Mouse (Mus musculus) heart, postnatal 0 days (tissue): ENCODE measurements around the gene Optc.

Source experiments
- CTCF ChIP-seq: IDR thresholded peaks from 2 replicates; pipeline ENCODE4 v1.5.1; 2016; ENCODE audit warnings: antibody characterized with exemption, control low read depth, low read depth
- EP300 ChIP-seq: IDR thresholded peaks from 2 replicates; pipeline ENCODE4 v1.6.1; 2016; ENCODE audit warnings: antibody characterized with exemption, low read depth

DNA sequence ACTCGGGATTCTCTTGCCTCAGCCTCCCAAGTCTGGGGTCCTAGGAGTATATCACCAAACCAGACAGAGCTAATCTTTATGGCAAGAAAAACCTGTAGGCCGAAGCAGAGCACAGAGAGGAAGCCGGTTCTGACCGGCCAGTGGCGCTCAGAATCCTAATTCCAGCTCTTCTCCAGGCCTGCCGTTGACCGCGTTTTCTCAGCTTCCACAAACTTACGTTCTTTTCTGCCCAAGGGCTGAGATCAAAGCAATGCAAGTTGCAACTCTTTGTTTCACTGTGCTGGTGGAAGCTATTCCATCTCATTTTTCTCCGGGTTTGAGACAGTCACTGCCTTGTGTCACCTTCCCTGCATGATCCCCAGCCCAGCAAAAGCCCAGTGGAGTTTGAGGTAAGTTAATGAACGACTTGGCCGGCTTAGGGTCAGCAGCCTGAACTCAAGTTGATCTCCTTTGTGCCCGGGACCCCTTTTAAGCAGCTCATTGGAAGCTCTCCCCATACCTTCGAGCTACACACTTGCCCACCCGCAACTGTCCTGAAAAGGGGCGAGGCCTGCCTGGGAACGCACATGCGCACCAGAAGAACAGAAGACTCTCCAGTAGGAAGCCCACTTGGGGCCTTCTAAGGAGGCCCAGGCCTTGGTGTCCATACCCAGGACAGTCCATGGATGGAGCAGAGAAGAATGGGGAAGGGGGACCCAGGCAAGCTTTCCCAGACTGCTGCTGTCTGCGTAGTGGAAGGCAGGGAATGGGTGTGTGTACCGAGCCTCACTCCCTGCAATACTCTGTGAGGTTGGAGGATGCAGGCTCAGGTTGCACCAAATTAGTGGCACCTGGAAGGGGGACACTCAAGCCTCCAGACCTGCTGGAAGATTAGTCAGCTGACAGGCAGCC, 47.7 kb downstream of the Optc start:
- TF ChIP-seq CTCF (no peak), EP300 (no peak)
